Mouse (Mus musculus) ES-Bruce4 (cell line): ENCODE results near the gene Mpzl3. TPM values are rescaled to one million over a fixed set of nuclear protein-coding genes. Genes with fewer than 3 reads are reported as not detected.

ENCODE experiments used
- H3K27ac ChIP-seq: 2 replicates; pipeline ENCODE4 v1.5.1; 2012; ENCODE audit warnings: low read length, inconsistent platforms; ENCODE audit not compliant: insufficient read depth
- H3K27me3 ChIP-seq: 2 replicates; pipeline ENCODE4 v1.6.1; 2012; ENCODE audit warnings: mild to moderate bottlenecking, low read length, inconsistent platforms; ENCODE audit not compliant: control insufficient read depth, poor library complexity, insufficient read depth, severe bottlenecking
- H3K36me3 ChIP-seq: 2 replicates; pipeline ENCODE4 v1.6.1; 2012; ENCODE audit warnings: inconsistent platforms, mild to moderate bottlenecking, low read length, moderate library complexity; ENCODE audit not compliant: control insufficient read depth, poor library complexity, insufficient read depth, severe bottlenecking
- H3K4me1 ChIP-seq: one replicate; pipeline ENCODE4 v1.8.1; 2011; ENCODE audit warnings: low read length; ENCODE audit not compliant: control insufficient read depth, insufficient read depth
- H3K4me3 ChIP-seq: 2 replicates; pipeline ENCODE4 v1.5.1; 2011; ENCODE audit warnings: low read depth, mild to moderate bottlenecking, low read length
- H3K9ac ChIP-seq: 2 replicates; pipeline ENCODE4 v1.6.1; 2012; ENCODE audit warnings: low read depth, mild to moderate bottlenecking, inconsistent platforms; ENCODE audit not compliant: poor library complexity, severe bottlenecking
- H3K9me3 ChIP-seq: replicated peaks from 2 replicates; pipeline ENCODE4 v1.6.1; 2012; ENCODE audit warnings: mild to moderate bottlenecking, low read length, inconsistent platforms; ENCODE audit not compliant: control insufficient read depth, poor library complexity, insufficient read depth, severe bottlenecking
- CTCF ChIP-seq: IDR thresholded peaks from one replicate; pipeline ENCODE4 v1.8.1; 2011; ENCODE audit warnings: low read depth, low read length
- EP300 ChIP-seq: IDR thresholded peaks from 2 replicates; pipeline ENCODE4 v1.6.1; 2011; ENCODE audit warnings: low read depth, low read length; ENCODE audit not compliant: insufficient read depth
- POLR2A ChIP-seq: IDR thresholded peaks from one replicate; pipeline ENCODE4 v1.8.1; 2011; ENCODE audit warnings: low read length; ENCODE audit not compliant: insufficient read depth
- polyA plus RNA-seq: library from polyadenylated mRNA; stranded (reverse); fragments of >200 nt; gene quantifications from 2 replicates; pipeline ENCODE4 v1.2.4, GENCODE M21; 2011; ENCODE audit warnings: low read depth; ENCODE audit not compliant: missing spikeins, insufficient read depth, insufficient read length

The Mpzl3 gene
- polyA plus RNA-seq, 1 experiment: 6.7 TPM

DNA sequence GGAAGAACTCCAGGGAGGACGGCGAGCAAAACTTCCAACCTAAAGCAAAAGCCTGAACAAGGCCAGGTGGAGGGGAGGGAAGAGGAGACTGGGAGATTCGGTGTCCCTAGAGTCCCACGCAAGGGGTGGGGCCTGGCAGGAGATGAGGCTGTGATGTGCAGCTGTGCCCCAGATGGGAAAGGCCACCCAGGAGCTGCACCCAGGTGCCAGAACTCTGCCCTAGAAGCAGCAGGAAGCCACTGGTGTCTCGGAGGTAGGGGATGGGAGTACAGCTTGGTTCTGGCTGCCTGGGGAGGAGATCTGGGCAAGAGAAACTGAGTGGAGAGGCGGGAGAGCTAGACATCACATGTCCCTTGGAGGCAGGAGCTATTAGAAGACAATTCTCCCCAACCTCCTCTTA, 66.0 kb downstream of the Mpzl3 start:
- H3K36me3 ChIP-seq: no peaks in the 10 kb centered on the region
- no peak overlapping the region for H3K9ac ChIP-seq
- no peak overlapping the region for H3K4me3 ChIP-seq
- no peak for TF ChIP-seq POLR2A
- no peak overlapping the region for H3K27ac ChIP-seq
- H3K4me1 ChIP-seq: no peaks in the 10 kb centered on the region
- no peaks in the 10 kb centered on the region for H3K9me3 ChIP-seq
- no peaks in the 10 kb centered on the region for H3K27me3 ChIP-seq

DNA sequence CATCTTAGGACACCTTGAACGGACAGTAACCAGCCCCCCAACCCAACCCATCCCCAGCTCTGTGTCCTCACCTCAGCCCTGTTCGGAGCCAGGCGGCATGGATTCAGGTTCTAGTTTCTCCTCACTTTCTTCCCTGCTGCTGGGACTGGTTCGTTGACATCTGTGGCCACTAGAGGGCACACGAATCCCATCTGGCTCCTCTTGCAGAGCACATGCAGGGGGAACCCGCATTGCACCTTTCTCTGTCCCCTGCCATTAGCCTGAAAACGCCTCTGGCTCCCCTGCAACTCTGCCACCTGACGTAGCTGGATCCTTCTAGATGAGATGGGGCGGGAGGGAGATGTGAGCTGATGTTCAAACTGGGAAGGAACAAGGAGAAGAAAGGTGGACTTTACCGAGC, 66.8 kb downstream of the Mpzl3 start:
- Histone ChIP-seq H3K4me3 (peak overlapping the region; percentile 26; the same call in 1 of the 2 replicates), H3K27ac (no peak overlapping the region)

DNA sequence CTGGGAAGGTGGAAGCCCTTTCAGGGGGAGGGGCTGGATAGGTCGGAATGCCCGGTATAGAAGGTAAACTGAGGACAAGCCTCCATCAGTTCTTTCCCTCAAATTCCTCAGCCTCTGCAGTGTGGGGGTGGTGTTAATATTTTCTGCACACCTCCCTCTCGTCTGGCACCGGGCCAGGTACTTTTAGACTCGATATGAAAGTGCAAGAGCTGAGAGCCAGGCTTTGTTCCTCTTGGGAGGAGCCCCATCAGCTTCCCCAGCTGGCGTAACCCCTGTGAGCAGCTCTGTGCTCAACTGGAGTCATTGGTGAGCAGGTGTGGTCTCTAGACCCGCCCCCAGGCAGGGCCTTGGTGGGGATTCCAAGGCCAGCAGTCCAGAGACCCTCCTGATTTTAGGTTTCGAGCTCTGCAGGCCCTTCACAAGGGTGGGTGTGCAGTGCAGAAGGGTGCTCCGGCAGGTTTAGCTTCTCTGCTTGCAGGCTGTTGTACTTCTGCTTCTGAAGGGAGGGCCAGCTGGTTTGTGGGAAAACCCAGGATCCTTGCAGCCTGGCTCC, 67.3 kb downstream of the Mpzl3 start:
- no peaks in the 10 kb centered on the region for H3K9me3 ChIP-seq
- no peak overlapping the region for H3K27ac ChIP-seq
- peak overlapping the region; percentile 26; the same call in 1 of the 2 replicates for H3K4me3 ChIP-seq
- H3K9ac ChIP-seq: no peak overlapping the region
- no peaks in the 10 kb centered on the region for H3K4me1 ChIP-seq
- TF ChIP-seq POLR2A (no peak), EP300 (no peak), CTCF (no peak)
- no peaks in the 10 kb centered on the region for H3K27me3 ChIP-seq
- H3K36me3 ChIP-seq: no peaks in the 10 kb centered on the region

More for the DNA sequence above, 66.8 kb downstream of the Mpzl3 start:
- peak; percentile 64; the same call in 1 of the 2 replicates for TF ChIP-seq EP300
- TF ChIP-seq POLR2A: no peak
- TF ChIP-seq CTCF: peak; percentile 97
- Histone ChIP-seq H3K9me3 (no peaks in the 10 kb centered on the region), H3K9ac (no peak overlapping the region), H3K4me1 (no peaks in the 10 kb centered on the region), H3K27me3 (no peaks in the 10 kb centered on the region), H3K36me3 (no peaks in the 10 kb centered on the region)

DNA sequence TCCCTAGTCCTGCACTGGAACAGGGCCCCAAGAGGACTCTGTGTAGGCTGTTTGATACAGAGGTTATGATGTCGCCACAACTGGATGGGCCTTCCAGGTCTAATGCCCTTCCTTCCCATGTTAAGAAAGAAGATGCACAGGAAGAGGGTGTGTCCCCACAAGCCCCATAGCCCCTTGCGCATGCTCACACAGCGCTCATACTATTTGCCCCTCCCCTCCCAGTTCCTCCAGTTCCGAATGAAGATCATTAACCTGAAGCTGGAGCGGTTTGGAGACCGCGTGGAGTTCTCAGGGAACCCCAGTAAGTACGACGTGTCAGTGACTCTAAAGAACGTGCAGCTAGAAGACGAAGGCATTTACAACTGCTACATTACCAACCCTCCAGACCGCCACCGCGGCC, 70.2 kb downstream of the Mpzl3 start:
- no peaks in the 10 kb centered on the region for H3K36me3 ChIP-seq
- H3K27me3 ChIP-seq: no peaks in the 10 kb centered on the region
- no peaks in the 10 kb centered on the region for H3K9me3 ChIP-seq
- no peak overlapping the region for H3K9ac ChIP-seq
- H3K4me3 ChIP-seq: no peak overlapping the region
- H3K27ac ChIP-seq: no peak overlapping the region
- no peak for TF ChIP-seq EP300
- TF ChIP-seq POLR2A: no peak
- no peak for TF ChIP-seq CTCF
- no peaks in the 10 kb centered on the region for H3K4me1 ChIP-seq

DNA sequence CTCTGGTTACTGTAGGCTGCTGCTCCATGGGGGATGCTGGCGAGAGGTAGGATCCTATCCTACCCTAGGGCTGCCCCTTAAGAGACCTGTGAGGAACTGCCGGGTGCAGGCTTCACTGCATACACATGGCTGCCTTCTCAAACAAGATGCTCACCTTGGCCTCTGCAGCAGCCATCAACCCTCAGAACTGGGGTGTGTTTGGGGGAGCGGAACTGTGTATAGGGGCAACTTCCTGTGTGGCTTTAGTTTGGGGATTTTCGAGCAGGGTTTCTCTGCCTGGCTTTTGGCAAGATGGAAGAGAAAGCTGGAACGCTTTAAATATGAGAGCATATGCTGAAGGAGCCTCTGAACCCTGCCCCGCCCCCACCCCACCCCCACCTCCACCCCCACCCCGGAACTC, 72.0 kb downstream of the Mpzl3 start:
- Histone ChIP-seq H3K9ac (no peak overlapping the region), H3K27ac (no peak overlapping the region), H3K27me3 (no peaks in the 10 kb centered on the region), H3K36me3 (no peaks in the 10 kb centered on the region), H3K9me3 (no peaks in the 10 kb centered on the region), H3K4me1 (no peaks in the 10 kb centered on the region), H3K4me3 (no peak overlapping the region)
- TF ChIP-seq CTCF (no peak), EP300 (no peak), POLR2A (no peak)

Other genes with a start within 250 kb of the Mpzl3 start
- gene Kmt2a, start 173.9 kb upstream of the Mpzl3 start, polyA plus RNA-seq: 59.5 and 71.4 TPM in 2 replicates
- 166 and 170 TPM in 2 replicates for gene Atp5l, start 134.4 kb upstream of the Mpzl3 start, polyA plus RNA-seq
- gene Ube4a, start 89.6 kb upstream of the Mpzl3 start, polyA plus RNA-seq: 37.4 and 45.9 TPM in 2 replicates
- gene Cd3g, start 74.8 kb upstream of the Mpzl3 start, polyA plus RNA-seq: not detected in 2 replicates
- not detected in 2 replicates for gene Cd3d, start 73.4 kb upstream of the Mpzl3 start, polyA plus RNA-seq
- gene Cd3e, start 45.6 kb upstream of the Mpzl3 start, polyA plus RNA-seq: not detected in 2 replicates
- gene Mpzl2, start 15.4 kb upstream of the Mpzl3 start, polyA plus RNA-seq: 58.9 and 64.3 TPM in 2 replicates
- gene Jaml, start 24.0 kb downstream of the Mpzl3 start, polyA plus RNA-seq: not detected in 2 replicates
- gene Scn2b, start 62.6 kb downstream of the Mpzl3 start, polyA plus RNA-seq: 0.60 and 0.88 TPM in 2 replicates
- gene Scn4b, start 83.2 kb downstream of the Mpzl3 start, polyA plus RNA-seq: 0.35 and 0.40 TPM in 2 replicates
- gene BC049352, start 126.8 kb downstream of the Mpzl3 start, polyA plus RNA-seq: not detected in 2 replicates
- gene Tmprss4, start 148.9 kb downstream of the Mpzl3 start, polyA plus RNA-seq: 0.52 TPM in 1 of 2 replicates, not detected in the other
- 0.24 TPM in 1 of 2 replicates, not detected in the other for gene Il10ra, start 214.0 kb downstream of the Mpzl3 start, polyA plus RNA-seq